Mouse (Mus musculus) small intestine, adult 2 months (tissue): ENCODE measurements around the gene Umad1.

Source experiments
- CTCF ChIP-seq: fragments of 200-500 bp; IDR thresholded peaks from 2 replicates; pipeline ENCODE4 v1.5.1; 2012; ENCODE audit warnings: low read depth, mild to moderate bottlenecking, control low read depth, inconsistent platforms, low read length, moderate library complexity, mixed read lengths; ENCODE audit not compliant: insufficient replicate concordance, insufficient read length; ENCODE audit errors: extremely low read depth
- POLR2A ChIP-seq: fragments of 200-500 bp; IDR thresholded peaks from 2 replicates; pipeline ENCODE4 v1.6.1; 2012; ENCODE audit warnings: low read depth, mild to moderate bottlenecking, control low read depth, inconsistent platforms, low read length, moderate library complexity

DNA sequence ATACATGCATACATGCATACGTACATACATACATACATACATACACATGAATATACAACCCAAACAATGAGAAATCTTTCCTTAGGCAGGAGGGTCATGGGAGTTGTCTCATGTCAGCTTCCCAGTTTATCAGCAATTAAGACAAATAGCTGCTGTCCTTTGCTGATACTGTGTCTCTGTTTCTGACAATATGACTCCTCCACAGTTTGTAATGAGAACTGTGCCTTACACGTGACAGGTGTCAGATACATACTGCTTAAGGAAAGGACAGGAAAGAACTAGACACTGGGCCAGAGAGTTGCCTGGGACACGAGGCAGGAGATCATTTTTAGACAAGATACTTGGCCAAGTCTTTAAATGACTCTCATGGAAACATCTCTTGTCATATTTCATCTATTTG lies 215.2 kb downstream of the Umad1 start:
- no peak for TF ChIP-seq CTCF
- no peak for TF ChIP-seq POLR2A
